Mouse (Mus musculus): ENCODE measurements at regions not wholly inside any gene's neighbourhood (a gene's known extent, or its start where the extent isn't known, plus 50 kb on each side); places are given as distances from the start of the nearest gene placed in this dataset.

DNA sequence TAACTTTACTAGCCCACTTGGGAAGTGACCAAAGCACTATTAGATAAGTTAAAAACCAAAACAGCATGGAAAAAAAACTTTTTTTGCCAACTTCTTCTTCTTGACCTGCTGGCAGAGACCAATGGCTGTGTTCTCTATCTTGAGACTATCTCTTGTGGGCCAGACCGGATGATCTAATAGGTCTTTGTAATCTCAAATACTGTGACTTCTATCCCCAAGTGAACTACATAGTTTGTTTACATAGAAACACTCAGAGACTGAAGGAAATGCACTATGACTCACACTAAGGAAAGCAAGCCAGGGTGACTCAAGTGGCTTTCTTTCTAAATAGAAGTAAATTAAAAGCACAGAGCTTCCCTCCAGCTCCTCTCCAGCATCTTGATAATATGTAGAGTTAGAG is 384.3 kb upstream of the Ubash3b start:
- DNase-seq = no peak

DNA sequence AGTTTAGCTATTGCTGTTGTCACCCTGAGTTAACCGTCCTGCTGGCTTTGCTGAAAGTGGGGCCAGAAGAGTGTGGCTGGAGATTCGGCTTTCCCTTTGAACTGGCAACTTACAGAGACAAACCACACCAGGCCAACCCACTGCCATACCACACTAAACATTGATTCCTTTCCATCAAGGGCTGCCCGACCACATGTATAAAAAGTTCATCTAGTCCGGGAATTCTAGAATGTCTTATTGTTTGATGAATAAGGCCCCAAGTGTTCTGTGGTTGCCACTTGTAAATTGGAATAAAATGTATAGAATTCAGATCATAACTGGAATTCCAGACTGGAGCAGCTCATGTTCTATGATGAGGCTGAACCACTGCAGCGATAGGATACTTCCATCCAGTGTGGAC is 381.0 kb upstream of the Ubash3b start:
- no peak for DNase-seq

DNA sequence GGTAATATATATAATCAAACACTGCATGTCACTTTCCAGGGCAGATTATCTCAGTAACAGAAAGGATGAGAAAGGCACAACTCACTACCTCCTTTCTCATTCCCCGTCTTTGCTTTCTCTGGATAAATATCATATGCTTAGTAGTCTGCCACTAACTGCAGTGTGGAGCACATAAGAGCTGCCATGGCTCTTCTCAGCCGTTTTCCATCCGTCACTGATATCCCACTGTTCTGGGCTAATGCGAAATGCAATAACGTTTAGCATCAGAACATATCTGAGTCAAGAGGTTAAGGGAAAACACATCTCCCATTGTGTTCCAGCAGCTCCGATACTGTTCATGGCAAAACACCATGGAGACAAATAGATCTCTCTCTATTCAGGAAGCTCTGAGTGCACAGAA is 379.8 kb upstream of the Ubash3b start:
- no peak for DNase-seq

- no peak for DNase-seq
These were observed 371.3 kb upstream of the Ubash3b start for GRCm38 (mm10) chr9:41532786-41533185.

DNA sequence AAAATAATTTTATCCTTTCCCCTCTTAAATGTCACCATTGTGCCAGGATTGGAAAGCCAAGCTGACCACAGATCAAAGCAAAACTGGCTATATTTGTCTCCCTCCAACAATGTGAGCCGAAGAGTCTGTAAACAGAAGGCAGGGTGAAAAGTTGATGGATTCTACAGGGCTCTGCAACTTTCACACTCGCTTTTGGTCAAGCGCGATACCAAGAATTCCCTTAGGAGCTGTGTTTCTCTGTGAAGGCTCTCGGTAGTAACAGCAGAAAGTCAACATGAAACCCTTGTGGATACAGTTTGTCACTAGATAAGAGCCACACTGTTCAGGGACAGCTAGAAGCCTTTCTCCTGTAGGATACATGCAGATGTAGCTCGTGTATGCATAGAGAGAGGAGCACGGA is 370.8 kb upstream of the Ubash3b start:
- DNase-seq = no peak

DNA sequence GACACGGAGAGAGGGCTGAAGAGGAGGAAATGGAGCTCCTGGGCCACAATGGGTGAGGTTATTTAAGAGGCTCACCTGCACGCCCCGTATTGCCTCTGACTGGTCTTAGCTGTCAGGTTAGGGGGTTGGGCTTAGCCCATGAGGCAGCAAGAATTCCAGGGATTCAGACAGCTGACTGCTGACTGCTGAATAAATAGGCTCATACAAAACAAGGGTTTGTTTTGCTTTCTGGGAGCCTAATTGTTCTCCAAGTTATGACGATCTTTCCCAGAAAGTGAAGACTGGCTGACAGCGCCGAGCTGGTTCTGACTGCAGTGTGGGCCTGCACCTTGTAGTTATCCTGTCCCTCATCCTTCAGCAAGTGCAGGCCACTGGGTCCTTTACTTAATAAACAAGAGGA is 370.1 kb upstream of the Ubash3b start:
- DNase-seq = no peak

DNA sequence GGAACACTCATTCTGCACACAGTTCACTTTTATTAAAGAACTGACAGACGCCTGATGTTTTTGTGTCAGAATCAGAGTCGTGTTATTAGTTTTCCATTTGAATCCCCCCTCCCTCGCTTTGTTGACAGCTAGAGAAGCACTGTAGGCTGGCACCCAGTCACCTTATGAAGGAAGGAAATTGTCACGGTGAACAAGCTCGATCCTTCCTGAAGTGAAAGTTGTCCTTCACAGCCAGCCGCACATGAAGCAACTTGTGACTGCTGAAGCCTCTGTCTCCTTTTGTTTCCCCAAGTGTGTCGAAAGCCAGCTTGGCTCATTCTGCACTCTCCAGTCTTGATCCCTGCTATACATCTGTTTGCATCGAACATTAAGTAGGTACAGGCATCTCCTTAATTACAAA is 364.6 kb upstream of the Ubash3b start:
- no peak for DNase-seq

GRCm38 (mm10) chr9:41525534-41525933 is 364.0 kb upstream of the Ubash3b start:
- no peak for DNase-seq

GRCm38 (mm10) chr9:41524591-41524990 is 363.1 kb upstream of the Ubash3b start:
- DNase-seq = no peak

DNA sequence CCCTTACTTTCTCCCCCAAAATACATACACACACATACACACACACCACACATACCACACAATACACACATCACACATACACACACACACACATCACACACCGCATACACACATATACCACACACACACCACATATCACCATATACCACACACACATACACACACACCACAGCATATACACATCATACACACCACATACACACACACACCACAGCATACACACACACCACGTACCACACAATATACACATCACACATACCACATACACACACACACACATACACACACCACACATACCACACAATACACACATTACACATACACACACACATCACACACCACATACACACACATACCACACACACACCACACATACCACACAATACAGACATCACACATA is 362.5 kb upstream of the Ubash3b start:
- DNase-seq = no peak

DNA sequence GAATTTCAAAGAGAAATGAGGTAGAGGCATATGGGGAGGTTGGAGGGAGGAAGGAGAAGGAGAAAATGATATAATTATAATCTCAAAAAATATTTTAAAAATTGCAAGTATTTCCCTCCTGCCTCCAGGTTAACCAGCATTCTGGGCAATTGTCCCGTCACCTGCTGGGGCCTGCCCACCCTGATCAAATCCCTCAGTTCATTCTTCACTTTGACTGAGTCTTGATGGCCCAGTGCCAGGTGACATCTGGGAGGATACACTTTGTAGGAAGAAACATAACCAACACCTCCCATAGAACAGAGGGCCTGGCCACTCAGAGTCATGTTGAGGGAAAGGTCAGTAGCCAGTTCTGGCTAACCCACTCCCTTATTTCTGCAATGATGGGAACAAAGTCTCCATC is 360.8 kb upstream of the Ubash3b start:
- no peak for DNase-seq

DNA sequence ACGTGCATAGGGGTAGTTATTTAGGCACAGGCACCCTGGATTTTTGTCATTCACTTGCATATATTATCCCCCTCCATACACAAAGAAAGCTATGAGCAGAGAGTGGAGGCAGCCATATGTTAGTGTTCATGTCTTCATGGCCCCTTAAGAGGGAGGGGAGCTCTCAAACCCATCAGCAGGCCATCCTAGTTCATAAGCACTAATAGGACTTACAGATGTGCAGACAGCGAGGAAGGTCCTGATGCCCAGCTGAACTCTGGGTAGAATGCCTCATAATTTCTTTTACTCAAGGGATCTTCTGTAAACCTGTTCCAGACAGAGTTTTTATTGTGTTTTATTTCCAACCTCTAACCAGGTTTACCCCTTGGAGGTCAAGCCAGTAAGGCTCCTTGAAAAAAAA is 356.3 kb upstream of the Ubash3b start:
- no peak for DNase-seq

GRCm38 (mm10) chr9:41517053-41517696 is 355.7 kb upstream of the Ubash3b start:
- no peak for DNase-seq

DNA sequence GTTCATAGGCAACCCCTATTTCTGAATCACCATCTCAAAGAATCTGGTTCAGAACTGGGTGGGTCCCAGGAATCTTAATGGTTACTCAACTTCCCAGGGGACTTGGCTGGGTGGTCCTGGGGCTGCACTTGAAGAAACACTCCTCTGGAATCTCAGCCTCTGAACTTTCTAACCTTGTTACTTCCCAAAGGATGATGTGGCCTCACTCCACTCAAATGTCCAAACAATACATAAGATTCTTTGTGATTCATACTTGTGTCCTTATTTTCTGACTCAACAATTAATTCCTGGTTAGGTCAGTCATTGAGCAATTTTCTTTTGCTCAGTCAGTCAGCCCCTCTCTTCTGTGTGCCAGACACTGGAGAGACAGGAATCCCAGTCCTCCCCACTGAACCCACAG is 353.7 kb upstream of the Ubash3b start:
- no peak for DNase-seq

DNA sequence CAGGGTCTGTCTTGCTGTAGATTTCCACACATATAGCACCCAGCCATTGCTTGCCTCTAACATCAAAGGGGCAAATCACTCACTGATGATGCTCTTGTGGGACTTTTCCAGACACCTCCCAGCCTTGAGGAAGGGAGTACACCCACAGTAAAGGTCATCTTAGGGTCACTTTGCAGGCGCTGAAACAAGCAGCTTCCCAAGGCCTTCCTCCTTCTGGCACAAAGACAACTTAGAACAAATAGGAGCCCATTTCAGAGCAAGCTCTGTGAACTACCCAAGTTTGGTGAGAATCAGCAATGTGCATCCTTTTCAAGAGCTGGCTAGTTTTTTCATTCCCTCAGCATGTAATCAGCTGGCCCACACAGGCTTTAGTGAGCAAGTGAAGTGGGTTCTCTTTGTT is 352.2 kb upstream of the Ubash3b start:
- no peak for DNase-seq

- DNase-seq = no peak
These were observed 348.1 kb upstream of the Ubash3b start for GRCm38 (mm10) chr9:41509597-41509996.

GRCm38 (mm10) chr9:41508746-41509145 is 347.2 kb upstream of the Ubash3b start:
- DNase-seq = no peak

GRCm38 (mm10) chr9:41498326-41498725 is 336.8 kb upstream of the Ubash3b start:
- no peak for DNase-seq

- no peak for DNase-seq
These were observed 328.6 kb upstream of the Ubash3b start for GRCm38 (mm10) chr9:41490112-41490511.

- no peak for DNase-seq
These were observed 326.5 kb upstream of the Ubash3b start for GRCm38 (mm10) chr9:41488046-41488445.

DNA sequence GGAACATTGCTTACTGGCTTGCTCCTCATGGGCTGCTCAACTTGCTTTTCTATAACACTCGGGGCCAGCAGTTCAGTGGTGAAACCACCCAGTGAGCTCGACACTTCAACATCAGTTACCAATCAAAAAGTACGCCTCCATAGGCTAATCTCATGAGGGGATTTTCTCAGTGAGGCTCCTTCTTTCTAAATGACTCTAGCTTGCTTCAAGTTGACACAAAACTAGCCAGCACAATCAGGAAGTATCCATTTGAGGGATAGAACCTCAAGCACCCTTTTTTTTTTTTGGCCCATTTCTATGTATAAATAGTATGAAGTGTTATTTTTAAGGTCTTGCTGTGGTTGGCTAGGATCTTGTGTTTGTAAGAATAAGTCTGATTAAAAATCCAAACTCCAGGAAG is 321.7 kb upstream of the Ubash3b start:
- no peak for DNase-seq

- no peak for DNase-seq
These were observed 320.2 kb upstream of the Ubash3b start for GRCm38 (mm10) chr9:41481611-41482266.

DNA sequence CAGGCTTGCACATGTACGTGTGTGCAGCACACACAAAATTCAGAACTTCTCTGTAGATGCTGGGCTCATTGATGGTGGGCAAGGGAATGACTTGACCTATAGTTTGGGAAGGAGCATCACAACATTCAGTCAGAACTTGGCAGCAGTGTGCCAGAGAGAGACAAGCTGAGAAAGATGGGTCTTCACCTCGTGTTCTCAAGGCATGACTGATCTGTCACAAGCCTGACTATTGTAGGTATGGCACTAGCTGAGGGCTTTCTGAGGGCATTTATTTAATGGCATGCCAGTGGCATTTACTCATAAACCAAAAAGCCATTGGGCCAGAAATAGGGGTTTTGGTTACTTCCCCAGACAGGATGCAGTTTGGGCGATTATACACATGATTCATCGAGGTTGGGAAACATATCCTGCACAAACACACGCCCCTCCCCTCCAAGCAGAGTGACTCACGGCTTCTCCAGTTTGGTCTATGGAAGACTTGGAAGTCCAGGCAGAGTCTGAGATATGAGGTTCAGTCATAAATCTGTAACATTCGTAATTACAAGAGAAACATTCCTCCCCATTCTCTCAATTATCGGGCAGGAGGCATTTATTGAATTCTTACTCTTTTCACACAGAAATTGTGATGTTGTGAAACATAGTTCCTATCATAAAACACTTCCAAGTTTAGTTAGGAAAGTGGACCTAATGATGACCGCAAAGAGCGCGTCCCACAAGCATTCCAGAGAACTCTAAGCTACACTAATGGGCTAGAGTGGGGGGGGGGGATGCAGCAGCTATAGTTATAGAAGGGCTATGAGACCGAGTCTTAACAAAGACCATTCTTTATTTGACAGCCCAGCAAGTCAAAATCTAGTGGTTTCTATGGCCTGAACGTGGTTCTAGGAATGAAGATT is 318.6 kb upstream of the Ubash3b start:
- DNase-seq = no peak

GRCm38 (mm10) chr9:41479085-41479484 is 317.6 kb upstream of the Ubash3b start:
- no peak for DNase-seq
